Mouse (Mus musculus) thymus, adult 2 months (tissue): ENCODE measurements around the gene Soat1. TPM values are rescaled to one million over a fixed set of nuclear protein-coding genes. Genes with fewer than 3 reads are reported as not detected.

Experiments used
- DNase-seq: peaks from one replicate; pipeline ENCODE4 v3.0.0; 2021
- H3K27ac ChIP-seq: fragments of 200-500 bp; 2 replicates; pipeline ENCODE4 v1.5.1; 2012; ENCODE audit warnings: low read length, control low read depth; ENCODE audit not compliant: control insufficient read depth, insufficient read depth
- H3K27me3 ChIP-seq: fragments of 200-500 bp; 2 replicates; pipeline ENCODE4 v1.6.1; 2012; ENCODE audit warnings: mild to moderate bottlenecking, low read length, moderate library complexity, mixed read lengths; ENCODE audit not compliant: control insufficient read depth, insufficient read depth
- H3K36me3 ChIP-seq: fragments of 200-500 bp; 2 replicates; pipeline ENCODE4 v1.6.1; 2012; ENCODE audit warnings: mild to moderate bottlenecking, low read length, moderate library complexity; ENCODE audit not compliant: control insufficient read depth, insufficient read depth
- H3K4me1 ChIP-seq: fragments of 200-500 bp; replicated peaks from 2 replicates; pipeline ENCODE4 v1.6.1; 2012; ENCODE audit warnings: low read length; ENCODE audit not compliant: control insufficient read depth, insufficient read depth
- H3K4me3 ChIP-seq: fragments of 200-500 bp; 2 replicates; pipeline ENCODE4 v1.5.1; 2012; ENCODE audit warnings: mild to moderate bottlenecking, low read length, control low read depth, moderate library complexity; ENCODE audit not compliant: control insufficient read depth, insufficient read depth
- CTCF ChIP-seq: fragments of 200-500 bp; IDR thresholded peaks from 2 replicates; pipeline ENCODE4 v1.5.1; 2012; ENCODE audit warnings: mild to moderate bottlenecking, control low read depth, low read length, moderate library complexity, borderline replicate concordance; ENCODE audit not compliant: control insufficient read depth, poor library complexity, insufficient read depth; ENCODE audit errors: extremely low read depth
- POLR2A ChIP-seq: fragments of 200-500 bp; IDR thresholded peaks from 2 replicates; pipeline ENCODE4 v1.6.1; 2012; ENCODE audit warnings: mild to moderate bottlenecking, low read length, control low read depth, moderate library complexity; ENCODE audit not compliant: control insufficient read depth, poor library complexity, insufficient read depth; ENCODE audit errors: extremely low read depth
- WGBS: fragments of 180-500 bp; shearing (Covaris S2); methylation state at CpG from one replicate; pipeline ENCODE4 v1.1.7; 2018; 5-methylcytosine and 5-hydroxymethylcytosine counted together
- polyA plus RNA-seq: library from polyadenylated mRNA; depleted of rRNA; stranded (reverse); fragments of >200 nt; gene quantifications from 2 replicates; pipeline ENCODE4 v1.2.3, GENCODE M21; 2012

Soat1 gene
- polyA plus RNA-seq, 1 experiment = 119 TPM

DNA sequence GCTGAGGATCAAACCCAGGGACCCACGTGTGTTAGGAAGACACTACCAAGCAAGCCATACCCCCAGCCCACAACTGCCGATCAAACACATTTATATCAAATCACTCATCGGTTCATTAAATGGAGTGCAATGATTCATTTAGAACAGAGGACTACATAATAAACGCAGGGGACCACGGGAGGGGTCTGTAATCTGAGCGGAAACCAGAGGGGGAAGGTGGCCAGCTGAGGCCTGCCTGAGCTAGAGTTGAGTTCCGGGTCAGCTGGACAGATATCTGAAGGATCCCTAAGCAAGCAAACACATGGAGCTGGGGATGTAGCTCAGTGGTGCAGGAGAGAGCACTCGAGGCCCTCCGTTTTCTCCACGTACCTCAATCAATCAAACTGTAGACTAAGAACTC, 20.3 kb downstream of the Soat1 start:
- Histone ChIP-seq H3K27ac (no peak overlapping the region), H3K36me3 (peaks cover 24% of the 10 kb centered on the region), H3K4me1 (peaks cover 3% of the 10 kb centered on the region; the same call in 1 of the 2 replicates), H3K27me3 (no peaks in the 10 kb centered on the region), H3K4me3 (no peak overlapping the region)
- WGBS = 95% methylated on average over 10 of the region's 10 CpGs
- DNase-seq = no peak
- TF ChIP-seq CTCF = no peak
- no peak for TF ChIP-seq POLR2A

DNA sequence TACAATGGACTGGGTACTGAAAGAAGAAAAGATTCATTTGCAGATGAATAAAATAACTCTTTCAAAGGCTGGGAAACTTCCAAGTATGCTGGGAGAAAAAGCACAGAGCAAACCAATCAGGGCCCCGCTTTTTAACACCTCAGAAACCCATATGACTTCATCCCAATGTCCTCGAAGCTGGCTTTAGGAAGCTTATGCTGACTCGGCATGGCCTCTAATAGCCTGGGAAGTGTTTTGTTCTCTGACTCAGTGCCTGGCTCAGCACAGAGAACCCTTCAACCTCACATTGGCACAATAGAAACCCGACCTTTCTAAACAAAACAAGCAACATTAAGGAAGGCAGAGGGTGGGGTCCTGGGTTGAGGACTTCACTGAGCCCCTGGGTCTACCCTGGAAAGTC, 23.7 kb downstream of the Soat1 start:
- Histone ChIP-seq H3K4me1 (peaks cover 14% of the 10 kb centered on the region), H3K27ac (no peak overlapping the region), H3K27me3 (no peaks in the 10 kb centered on the region), H3K4me3 (no peak overlapping the region), H3K36me3 (peaks cover 8% of the 10 kb centered on the region)
- WGBS = 88% methylated on average over 4 of the region's 4 CpGs
- TF ChIP-seq POLR2A (no peak), CTCF (no peak)
- no peak for DNase-seq

DNA sequence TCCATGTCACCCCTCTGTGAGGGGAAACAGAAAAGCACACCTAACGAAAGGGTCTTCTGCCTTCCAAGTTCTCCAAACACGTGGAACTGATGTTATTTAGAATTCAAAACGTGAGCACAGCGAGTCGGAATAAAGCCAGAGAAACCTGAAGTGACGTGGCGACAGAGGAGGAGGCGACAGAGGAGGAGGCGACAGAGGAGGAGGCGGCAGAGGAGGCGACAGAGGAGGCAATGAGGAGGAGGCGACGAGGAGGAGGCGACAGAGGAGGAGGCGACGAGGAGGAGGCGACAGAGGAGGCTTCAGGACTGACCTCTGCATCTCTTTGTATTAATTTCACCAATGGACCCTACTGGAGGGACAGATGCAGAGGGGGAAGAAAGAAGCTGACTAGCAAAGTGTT, 24.4 kb downstream of the Soat1 start:
- H3K36me3 ChIP-seq = peaks cover 8% of the 10 kb centered on the region; the same call in 1 of the 2 replicates
- no peak overlapping the region for H3K27ac ChIP-seq
- DNase-seq = no peak
- H3K4me3 ChIP-seq = no peak overlapping the region
- peaks cover 14% of the 10 kb centered on the region for H3K4me1 ChIP-seq
- 96% methylated on average over 17 of the region's 17 CpGs for WGBS
- no peaks in the 10 kb centered on the region for H3K27me3 ChIP-seq
- no peak for TF ChIP-seq POLR2A
- no peak for TF ChIP-seq CTCF

GRCm38 (mm10) chr1:156449089-156449488, 25.0 kb downstream of the Soat1 start:
- Histone ChIP-seq H3K36me3 (peaks cover 14% of the 10 kb centered on the region), H3K27ac (no peak overlapping the region), H3K27me3 (no peaks in the 10 kb centered on the region), H3K4me1 (peaks cover 14% of the 10 kb centered on the region), H3K4me3 (no peak overlapping the region)
- no peak for DNase-seq
- 98% methylated on average over 7 of the region's 7 CpGs for WGBS
- no peak for TF ChIP-seq CTCF
- TF ChIP-seq POLR2A = no peak

- TF ChIP-seq POLR2A (no peak), CTCF (no peak)
- 100% methylated on average over 1 of the region's 1 CpGs for WGBS
- H3K4me1 ChIP-seq = peaks cover 14% of the 10 kb centered on the region
- DNase-seq = no peak
- H3K4me3 ChIP-seq = no peak overlapping the region
- H3K27ac ChIP-seq = no peak overlapping the region
- no peaks in the 10 kb centered on the region for H3K27me3 ChIP-seq
- H3K36me3 ChIP-seq = peaks cover 44% of the 10 kb centered on the region
Measured at GRCm38 (mm10) chr1:156445049-156445448, 29.1 kb downstream of the Soat1 start.

DNA sequence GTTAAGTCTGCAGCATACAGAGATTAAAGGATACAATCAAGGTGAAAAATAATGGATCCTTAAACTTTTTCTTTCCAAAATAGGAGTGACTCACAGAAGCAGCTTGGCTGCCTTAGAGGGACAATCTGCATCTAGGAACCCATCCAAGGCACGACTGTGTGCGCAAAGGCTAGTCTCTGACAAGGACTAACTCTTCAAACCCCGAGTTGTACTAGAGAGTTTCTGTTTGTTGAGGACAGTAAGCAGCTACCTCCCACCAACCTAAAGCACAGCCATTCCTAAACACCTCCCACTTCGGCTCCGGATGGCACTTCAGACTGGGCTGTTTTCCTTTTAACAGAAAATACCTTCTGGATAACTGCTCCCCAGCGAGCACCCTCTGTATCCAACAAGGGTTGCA, 31.4 kb downstream of the Soat1 start:
- Histone ChIP-seq H3K36me3 (peaks cover 58% of the 10 kb centered on the region), H3K27ac (no peak overlapping the region), H3K4me1 (peaks cover 4% of the 10 kb centered on the region), H3K27me3 (no peaks in the 10 kb centered on the region), H3K4me3 (no peak overlapping the region)
- no peak for DNase-seq
- 98% methylated on average over 6 of the region's 6 CpGs for WGBS
- no peak for TF ChIP-seq CTCF
- no peak for TF ChIP-seq POLR2A

DNA sequence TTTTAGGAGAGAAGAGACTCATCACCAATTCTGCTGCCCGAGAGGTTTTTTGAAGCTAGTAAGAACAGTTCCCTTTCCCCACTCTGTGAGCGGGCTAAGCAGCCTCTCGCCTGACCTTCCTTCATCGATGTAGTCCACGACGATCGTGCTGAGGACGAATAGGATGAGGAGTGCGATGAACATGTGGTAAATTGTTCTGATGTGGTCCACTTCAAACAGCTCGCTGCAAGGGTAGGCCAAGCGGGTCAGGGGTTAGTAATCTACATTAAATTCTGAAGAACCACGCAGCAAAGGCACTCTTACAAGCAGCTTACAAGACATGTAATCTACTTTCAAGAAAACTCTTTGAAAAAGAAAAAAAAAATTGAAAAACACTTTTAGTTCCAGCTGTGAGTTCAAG, 31.9 kb downstream of the Soat1 start:
- H3K36me3 ChIP-seq = peaks cover 60% of the 10 kb centered on the region
- no peaks in the 10 kb centered on the region for H3K27me3 ChIP-seq
- WGBS = 95% methylated on average over 12 of the region's 12 CpGs
- TF ChIP-seq POLR2A (no peak), CTCF (no peak)
- H3K27ac ChIP-seq = no peak overlapping the region
- peaks cover 8% of the 10 kb centered on the region for H3K4me1 ChIP-seq
- no peak for DNase-seq
- no peak overlapping the region for H3K4me3 ChIP-seq
